Mouse (Mus musculus): ENCODE results near the gene Gm6034.
"Not testable (repeated sequence)": the region's sequence is repeated elsewhere in the genome, so short reads cannot be mapped to it uniquely, and the experiment has no call there.

The Gm6034 gene

DNA sequence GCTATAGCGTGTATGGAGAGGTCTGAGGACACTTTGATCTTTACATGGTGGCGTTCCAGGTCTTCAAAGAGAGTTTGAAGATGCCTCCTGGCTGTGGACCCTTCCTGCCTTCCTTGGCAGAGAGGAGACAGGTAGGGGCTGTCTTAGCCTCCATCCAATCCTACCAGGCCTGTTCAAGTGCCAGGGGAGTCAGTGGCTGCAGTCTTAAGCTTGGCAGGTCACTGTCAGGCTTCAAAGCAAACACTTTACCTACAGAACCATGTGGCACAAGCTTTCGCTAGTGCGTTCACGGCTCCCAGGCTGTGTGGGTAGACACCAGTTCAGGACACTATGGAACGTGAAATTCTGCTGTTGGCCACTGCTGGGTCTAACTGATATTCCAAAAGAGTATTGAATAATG, 19.8 kb upstream of the Gm6034 start:
- DNase-seq (ENCODE audit: low spot score in 2 of 2) = no peak

DNA sequence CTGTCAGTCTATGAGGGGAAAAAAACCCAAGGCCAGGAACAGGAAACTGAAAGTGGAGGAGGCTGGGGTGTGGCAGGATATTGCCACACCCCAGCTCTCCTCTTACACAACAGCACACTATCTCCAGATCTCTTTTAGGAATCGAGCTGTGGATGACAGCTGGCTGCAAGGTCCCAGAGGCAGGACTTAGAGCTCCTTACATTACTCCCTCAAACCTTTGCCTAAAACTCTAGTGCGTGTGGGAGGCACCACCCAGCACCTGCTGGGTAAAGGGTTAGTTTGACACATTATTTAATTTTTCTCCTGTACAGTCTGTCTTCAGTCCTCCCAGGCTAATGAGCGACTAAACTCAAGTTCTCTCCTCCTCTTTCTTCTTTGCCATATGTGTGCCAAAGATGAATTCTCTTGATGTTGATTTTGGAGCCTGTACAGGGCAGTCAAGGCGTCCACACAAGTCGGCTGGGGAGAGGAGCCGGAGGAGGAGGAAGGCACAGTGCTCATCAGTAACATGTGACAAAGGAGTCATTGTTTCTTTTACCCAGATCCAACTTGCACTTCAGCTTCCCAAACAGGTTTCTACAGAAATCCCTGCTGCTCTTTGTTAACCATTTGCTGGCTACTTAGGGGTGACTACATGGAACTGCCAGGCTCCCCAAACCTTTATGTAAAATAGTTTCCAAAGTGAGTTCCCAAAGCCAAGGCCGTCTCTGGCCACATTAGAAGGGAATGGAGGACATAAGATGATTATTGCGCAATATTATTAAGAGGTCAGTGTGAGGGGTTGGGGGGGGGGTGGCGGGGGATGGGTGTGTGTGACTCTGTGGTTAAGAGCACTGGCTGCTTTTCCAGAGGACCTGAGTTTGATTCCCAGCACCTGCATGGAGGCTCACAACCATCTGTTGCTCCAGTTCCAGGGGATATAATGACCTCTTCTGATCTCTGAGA, 18.8 kb upstream of the Gm6034 start:
- DNase-seq (ENCODE audit: low spot score in 2 of 2) = peak in 1 of 2 experiments; percentile 21

DNA sequence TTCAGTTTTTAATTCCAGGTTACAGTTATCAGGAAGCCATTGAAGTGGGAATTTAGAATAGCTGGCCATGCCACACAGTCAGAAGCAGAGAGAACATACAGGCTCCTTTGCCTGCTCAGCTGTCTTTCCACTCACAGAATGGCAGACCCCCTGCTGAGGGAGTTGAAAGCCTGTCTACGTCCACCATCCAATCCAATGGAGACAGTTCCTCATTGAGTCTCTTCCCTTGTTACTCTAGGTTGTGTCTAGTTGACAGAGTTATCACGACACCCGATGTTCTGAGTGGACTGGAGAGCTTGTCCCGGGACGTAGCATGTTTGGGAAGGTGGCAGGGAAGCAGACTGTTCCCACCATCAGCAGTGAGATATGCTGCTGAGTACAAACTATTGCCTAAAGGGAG, 17.6 kb upstream of the Gm6034 start:
- no peak for DNase-seq (ENCODE audit: low spot score in 2 of 2)

DNA sequence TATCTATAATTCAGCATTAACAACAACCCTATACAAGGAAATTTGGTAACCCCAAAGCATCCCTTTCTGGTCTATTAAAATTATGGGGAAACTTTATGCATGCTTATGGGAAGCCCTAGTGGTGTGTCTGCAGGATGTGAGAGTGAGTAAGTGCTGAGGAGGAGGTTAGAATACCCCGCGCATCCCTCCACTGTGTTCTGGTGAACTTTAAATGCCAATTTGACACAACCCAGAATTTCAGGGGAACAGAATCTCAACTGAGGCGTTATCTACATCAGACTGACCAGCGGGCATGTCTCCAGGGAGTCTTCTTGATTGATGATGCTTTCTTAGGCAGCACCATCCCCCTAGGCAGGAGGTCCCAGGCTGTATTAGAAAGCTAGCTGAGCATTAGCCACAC, 16.9 kb upstream of the Gm6034 start:
- DNase-seq (ENCODE audit: low spot score in 2 of 2) = no peak

DNA sequence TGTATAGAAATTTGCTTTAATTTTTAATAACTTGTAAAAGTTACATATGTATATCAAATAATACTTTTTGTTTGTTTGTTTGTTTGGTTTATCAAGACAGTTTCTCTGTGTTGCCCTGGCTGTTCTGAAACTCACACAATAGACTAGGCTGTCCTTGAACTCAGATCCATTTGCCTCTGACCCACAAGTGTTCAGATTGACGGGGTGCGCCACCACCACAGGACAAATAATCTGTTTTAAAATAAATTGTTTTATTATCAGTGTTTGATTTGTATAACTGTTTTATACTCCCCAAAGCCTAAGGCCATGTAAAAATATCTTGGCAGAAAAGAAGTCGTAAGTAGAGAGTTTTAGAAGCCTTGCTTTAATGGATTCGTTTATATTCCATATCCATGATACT, 15.1 kb upstream of the Gm6034 start:
- no peak for DNase-seq (ENCODE audit: low spot score in 2 of 2)

DNA sequence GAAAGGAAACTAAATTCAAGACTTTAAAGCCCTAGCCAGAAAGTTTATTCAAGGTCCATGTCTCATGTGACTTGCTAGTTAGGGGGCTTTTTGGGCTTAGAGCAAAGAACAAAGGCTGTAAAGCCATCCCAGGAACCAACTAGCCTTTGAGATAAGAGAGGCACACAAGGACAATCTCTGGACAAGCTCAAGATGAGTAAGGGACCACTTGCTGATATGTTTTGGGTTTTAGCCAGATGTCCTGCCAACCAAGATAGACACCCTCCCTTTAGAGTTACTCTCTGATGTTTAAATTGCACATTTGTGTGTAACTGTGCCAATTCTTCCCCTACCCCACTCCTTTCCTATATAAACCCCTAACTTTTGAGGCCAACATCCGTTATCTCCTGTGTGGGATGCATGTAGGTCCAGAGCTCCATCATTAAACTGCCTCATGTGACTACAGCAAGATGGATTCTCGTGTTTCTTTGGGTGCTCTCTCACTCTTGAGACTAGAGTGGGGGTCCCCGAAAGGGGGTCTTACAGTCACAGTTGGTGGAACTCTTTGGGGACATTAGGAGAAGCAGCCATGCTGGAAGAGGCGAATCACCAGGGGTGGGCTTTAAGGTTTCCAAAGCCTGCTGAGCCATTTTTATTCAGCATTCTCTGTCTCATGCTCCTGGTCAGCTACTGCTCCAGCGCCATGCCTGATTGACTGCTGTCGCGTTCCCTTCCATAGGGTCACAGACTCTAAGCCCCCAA, 13.7 kb upstream of the Gm6034 start:
- no peak for DNase-seq (ENCODE audit: low spot score in 2 of 2)

DNA sequence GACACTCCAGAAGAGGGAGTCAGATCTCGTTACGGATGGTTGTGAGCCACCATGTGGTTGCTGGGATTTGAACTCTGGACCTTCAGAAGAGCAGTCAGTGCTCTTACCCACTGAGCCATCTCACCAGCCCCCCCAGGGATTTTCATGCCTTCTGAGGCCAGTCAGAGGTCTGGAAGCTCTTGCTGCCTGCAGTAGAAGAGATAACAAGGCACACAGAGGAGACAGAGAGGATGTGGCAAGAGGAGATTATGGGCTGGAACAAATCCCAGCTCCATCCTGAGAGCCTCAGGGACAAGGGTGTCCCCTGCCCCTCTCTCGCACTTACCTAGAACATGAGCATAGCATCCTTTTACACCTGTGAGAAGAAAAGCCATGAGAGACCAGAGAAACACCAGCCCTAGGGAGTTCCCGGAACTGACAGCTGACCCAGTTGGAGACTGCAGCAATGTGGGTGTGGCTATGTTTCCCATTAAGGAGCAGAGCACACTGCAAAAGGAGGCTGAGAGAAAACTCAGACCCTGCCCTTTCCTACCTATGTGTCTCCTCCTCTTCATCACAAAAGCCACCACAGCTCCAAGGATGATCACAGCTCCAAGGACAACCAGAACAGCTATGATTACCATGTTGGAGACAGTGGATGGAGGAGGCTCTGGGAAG, 12.6 kb upstream of the Gm6034 start:
- not testable (repeated sequence) for DNase-seq (ENCODE audit: low spot score in 2 of 2)

DNA sequence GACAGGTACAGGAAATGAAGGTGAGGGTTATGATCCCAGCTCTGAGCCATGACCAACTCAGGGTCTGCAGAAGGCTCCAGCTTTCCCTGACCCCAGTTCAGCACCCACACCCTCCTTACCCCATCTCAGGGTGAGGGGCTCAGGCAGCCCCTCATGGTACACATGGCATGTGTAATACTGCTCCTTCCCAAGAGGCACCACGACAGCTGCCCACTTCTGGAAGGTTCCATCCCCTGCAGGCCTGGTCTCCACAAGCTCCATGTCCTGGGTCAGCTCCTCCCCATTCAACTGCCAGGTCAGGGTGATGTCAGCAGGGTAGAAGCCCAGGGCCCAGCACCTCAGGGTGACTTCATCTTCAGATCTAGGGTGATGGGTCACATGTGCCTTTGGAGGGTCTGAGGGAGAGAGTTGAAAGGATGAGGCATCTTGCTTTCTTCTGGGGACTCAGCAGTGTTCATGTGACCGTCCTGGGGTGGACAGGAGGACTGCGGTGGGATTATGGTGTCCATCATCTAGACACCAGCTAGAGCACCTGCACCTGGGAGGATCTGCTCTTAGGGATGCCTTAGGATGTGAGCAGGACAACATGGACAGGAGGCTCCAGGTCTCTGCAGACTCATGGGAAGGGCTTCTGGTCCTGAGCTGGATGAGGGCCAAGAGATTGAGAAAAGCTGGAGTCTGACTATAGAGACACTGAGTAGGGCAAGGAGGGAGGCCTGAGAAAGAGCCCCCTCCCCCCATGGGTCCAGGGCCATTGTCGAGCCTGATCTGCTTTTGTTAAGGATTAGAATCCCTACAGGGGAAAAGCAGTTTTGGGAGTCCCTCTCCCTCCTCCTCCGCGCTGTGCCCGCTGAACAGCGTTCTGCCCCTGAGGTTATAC, 11.8 kb upstream of the Gm6034 start:
- DNase-seq (ENCODE audit: low spot score in 2 of 2) = not testable (repeated sequence)

DNA sequence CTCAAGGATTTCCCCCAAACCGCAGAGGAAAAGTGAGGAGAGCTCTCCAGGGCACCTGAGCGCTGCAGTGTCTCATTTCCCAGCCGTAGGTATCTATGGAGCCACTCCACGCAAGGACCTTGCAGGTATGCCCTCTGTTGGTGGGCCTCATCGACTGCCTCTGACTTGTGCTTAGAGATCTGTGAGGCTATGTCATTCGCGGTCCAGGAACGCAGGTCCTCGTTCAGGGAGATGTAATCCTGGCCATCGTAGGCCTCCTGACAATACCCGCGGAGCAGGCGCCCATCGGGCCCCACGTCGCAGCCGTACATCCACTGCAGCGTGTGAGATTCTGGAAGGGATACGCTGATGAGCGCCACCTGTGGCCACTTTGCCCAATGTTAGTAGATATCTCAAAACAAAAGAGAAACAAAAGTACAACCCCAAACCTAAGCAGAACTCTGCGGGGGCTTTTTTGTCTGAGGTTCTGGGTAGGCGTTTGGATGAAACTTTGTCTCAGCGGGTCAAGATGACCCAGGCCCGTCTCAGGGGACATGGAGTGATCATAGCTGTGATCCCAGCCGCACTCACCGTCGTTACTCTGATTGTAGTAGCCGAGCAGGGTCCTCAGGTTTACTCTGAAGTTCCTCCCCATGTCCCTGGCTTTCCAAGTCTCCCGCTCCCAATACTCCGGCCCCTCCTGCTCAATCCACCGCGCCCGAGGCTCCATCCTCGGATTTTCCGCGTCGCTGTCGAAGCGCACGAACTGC, 11.0 kb upstream of the Gm6034 start:
- DNase-seq (ENCODE audit: low spot score in 2 of 2) = peak; percentile 66 to 73

DNA sequence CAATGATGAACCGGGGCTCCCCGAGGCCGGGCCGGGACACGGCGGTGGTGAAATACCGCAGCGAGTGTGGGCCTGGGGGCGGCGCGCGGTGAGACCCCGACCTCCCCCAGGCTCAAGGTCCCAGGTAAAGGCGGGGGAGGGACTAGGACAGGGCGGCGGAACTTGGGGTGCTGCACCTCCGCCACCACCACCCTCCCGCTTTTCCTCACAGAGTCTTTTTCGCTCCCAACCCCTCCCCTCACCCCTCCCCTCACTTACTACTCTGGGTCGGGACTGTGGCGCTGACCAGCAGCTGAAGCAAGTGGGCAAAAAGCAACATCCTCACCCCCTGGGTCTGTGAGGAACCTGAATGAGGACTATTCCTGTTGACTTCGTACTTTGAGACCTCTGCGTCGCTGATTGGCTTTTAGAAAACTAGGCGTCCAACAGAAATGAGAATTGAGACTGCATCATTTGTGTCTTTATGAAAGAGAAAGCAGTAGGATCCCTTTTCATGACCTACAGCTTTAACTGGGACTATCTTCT, 10.3 kb upstream of the Gm6034 start, which contains the start of gene H2-T23:
H2-T23 (minus strand) TSS at position 505 of the 525 bp plus-strand sequence.
- peak; percentile 64 to 73 for DNase-seq (ENCODE audit: low spot score in 2 of 2)

DNA sequence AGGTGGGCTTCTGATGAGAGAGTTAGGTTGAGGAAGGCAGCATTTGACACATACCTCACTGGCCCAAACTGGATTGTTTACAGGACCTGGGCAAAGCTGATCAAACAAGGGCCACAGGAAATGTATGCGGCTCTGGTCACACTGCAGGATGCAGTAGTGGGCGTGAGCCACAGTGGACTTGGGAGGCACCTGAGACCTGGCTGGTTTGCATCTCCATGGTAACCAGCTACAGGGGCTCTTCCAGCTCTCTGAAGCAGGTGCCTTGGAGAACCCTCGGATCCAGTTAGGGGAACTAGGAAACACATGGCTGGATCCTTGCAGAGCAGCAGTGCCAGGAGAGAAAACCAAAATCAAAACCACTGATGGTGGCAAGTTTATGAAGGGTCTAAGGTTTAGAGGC, 8.2 kb upstream of the Gm6034 start:
- not testable (repeated sequence) for DNase-seq (ENCODE audit: low spot score in 2 of 2)

DNA sequence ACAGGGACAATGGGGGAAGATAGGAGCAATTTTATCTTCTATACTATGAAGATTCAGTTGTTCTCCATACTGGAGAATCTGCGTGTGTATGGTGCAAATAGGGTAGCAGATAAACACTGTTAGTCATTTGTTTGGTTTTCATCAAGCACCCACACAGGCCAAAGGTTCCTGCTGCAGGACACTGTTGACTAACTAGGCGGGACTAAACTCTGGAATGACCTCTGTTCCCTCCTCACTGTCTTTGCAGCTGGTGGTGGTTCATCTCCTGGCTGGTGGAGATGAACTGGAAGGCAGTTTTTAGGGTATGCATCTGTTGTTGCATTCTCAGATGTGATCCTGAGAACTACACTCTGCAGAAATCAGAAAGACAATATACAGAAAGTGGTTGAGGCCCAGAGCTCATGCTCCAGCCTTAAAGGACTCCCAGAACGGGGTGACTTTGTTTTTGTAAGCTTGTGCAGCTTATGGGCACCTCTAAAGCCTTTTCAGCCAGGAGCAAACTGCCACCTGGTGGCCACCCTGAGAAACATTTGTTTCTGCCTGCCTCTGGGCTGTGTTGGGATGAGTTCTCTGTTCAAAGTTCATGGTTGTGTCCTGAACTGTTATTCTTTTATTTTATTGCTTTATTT, 7.6 kb upstream of the Gm6034 start:
- peak; percentile 58 to 72 for DNase-seq (ENCODE audit: low spot score in 2 of 2)

DNA sequence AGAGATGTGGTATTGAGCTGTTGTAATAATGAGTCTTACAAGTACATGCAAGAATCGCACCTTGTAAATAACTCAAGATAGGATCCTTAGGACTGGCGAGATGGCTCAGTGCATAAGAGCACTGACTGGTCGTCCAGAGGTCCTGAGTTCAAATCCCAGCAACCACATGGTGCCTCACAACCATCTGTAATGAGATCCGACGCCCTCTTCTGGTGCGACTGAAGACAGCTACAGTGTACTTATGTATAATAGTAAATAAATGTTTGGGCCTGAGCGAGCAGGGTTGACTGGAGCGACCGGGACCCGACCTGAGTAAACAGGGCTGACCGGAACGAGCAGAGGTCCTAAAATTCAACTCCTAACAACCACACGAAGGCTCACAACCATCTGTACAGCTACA, 6.6 kb upstream of the Gm6034 start:
- DNase-seq (ENCODE audit: low spot score in 2 of 2) = not testable (repeated sequence)

DNA sequence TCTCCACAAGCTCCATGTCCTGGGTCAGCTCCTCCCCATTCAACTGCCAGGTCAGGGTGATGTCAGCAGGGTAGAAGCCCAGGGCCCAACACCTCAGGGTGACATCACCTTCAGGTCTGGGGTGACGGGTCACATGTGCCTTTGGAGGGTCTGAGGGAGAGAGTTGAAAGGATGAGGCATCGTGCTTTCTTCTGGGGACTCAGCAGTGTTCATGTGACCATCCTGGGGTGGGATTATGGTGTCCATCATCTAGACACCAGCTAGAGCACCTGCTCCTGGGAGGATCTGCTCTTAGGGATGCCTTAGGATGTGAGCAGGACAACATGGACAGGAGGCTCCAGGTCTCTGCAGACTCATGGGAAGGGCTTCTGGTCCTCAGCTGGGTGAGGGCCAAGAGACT, 2.2 kb upstream of the Gm6034 start:
- not testable (repeated sequence) for DNase-seq (ENCODE audit: low spot score in 2 of 2)

DNA sequence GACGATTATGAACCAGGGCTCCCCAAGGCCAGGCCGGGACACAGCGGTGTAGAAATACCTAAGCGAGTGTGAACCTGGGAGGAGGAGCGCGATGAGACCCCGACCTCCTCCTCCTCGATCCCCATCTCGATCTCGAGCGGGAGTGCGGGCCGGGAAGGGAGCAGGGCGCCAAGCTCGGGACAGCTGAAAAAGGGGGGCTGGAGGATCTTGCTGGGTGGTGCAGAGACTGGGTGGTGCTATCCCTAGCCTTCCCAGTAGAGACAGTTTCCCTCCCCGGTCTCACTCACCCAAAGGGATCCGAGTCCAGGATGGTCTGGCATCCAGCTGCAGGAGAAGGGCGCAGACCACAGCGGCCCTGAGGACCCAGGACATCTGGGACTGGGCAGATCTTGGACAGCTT, 706 bp upstream of the Gm6034 start:
- not testable (repeated sequence) for DNase-seq (ENCODE audit: low spot score in 2 of 2)

DNA sequence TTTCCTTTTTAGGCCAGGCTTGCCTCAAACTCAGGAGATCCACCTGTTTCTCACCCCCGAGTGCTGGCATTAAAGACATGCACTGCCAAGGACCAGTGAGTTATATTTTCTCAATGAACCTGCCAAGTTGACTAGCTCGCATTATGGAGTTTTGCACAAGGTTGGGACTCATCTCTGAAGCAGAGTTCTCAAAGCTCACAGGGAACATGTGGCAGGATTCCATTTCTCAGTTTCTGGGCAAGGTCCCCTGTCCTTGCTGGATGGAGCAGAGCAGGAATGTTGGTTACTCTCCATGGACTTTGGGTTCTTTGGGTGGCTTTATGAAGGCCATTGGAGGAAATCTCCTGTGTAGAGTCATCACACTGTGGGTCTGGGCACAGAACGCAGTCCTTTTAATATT, 525 bp downstream of the Gm6034 start:
- DNase-seq (ENCODE audit: low spot score in 2 of 2) = no peak

DNA sequence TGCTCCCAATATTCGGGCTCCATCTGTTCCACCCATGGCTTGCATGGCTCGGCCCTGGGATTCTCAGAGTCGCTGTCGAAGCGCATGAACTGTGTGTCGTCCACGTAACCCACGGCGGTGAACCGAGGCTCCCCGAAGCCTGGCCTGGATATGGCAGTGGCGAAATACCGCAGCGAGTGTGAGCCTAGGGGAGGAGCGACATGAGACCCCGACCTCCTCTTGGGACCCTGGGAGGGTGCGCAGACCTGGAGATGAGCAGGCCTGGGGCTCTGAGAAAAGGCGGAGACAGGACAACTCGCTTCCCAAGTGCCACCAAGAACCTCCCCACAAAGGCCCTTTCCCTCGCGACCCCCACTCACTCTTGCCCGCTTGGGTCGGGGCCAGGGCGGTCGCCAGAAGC, 15.2 kb downstream of the Gm6034 start:
- not testable (repeated sequence) for DNase-seq (ENCODE audit: low spot score in 2 of 2)

DNA sequence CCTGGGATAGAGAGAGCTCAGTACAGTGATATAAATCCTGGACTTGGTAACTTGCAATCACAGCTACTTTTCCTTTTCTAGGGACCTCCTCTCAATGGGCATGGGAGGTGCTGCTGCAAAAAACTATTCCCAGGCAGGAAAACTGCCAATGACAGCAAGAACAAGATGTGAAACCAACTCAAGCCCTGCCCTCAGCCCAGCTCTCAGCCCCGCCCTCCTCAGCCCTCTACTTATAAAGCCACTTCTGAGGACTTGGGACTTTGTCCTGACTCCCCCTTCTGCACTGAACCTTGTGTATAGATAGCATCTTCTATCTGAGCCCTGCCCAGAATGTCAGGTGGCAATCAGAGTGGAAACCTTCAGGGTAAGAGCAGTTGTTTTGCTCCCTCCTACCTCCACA, 15.6 kb downstream of the Gm6034 start, which contains the start of gene Gm11127:
Gm11127 (minus strand) TSS at position 10 of the 400 bp plus-strand sequence.
- not testable (repeated sequence) for DNase-seq (ENCODE audit: low spot score in 2 of 2)

DNA sequence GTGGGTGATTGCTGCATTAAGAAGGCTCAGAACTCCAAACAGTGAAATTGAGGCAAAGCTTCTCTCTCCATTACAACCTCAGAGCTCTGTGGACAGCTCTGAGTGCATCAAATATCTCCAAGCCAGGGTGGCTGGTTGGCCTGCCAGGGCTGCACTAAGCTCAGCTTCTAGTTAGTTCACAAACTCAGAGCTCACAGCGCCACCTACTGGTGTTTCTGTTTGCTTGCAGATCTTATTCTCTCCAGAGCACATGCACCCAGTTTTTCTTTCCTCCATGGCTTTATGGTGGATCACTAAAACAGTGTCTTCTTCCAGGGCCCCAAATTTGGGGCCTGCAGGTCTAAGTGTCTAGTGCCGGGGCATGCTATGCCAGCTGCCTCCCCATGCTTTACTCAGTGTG, 18.1 kb downstream of the Gm6034 start:
- peak; percentile 80 to 88 for DNase-seq (ENCODE audit: low spot score in 2 of 2)

DNA sequence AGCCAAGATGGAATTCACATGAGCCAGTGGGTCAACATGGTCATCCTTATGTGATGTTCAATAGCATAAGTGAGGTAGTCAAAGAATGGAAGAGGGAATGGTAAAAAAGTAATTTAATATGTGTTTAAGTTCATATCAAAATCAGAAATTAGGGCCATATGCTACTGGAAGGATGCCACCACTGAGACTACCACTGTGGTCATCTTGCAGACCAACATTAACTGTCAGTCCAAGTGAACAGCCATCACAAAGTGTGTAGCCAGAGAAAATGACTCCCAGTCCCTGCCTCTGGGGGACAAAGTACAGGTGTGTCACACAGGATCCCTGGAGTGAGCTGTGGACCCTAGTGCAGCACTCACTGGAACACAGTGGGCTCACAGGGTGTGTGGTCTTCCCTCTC, 39.1 kb downstream of the Gm6034 start:
- DNase-seq (ENCODE audit: low spot score in 2 of 2) = not testable (repeated sequence)
